ENCODE assay signal across 8 mouse cellular contexts in genomic region chr9:14215171-14215782, GRCm38 (mm10). TPM values are rescaled to one million over a fixed set of nuclear protein-coding genes. Genes with fewer than 3 reads are reported as not detected.
DNase-seq lines count a peak whose midpoint lies in the region; ATAC-seq and TF ChIP-seq lines count a peak whose summit lies in the region.

No protein-coding gene starts in this region.

- H3K4me1 ChIP-seq in kidney, adult 2 months (ENCODE audit: control insufficient read depth, insufficient read depth, low read length), result peaks cover 2% of the 10 kb centered on the region; the same call in 1 of the 2 replicates
- peaks cover 17% of the 10 kb centered on the region for H3K4me1 ChIP-seq in kidney, embryonic 15.5 days
- peaks cover 27% of the 10 kb centered on the region for H3K4me1 ChIP-seq in intestine, embryonic 16.5 days (ENCODE audit: control insufficient read depth, insufficient read depth, low read length)

- no peak for TF ChIP-seq CTCF in kidney, adult 2 months (conservative IDR thresholded peaks at IDR 0.05; ENCODE audit: insufficient read depth, insufficient read length, low read depth, low read length)

- no peaks in the 10 kb centered on the region for H3K36me3 ChIP-seq in kidney, adult 2 months (ENCODE audit: control insufficient read depth, insufficient read depth, low read length)
- no peaks in the 10 kb centered on the region for H3K36me3 ChIP-seq in kidney, embryonic 15.5 days
- no peaks in the 10 kb centered on the region for H3K36me3 ChIP-seq in intestine, embryonic 16.5 days (ENCODE audit: control insufficient read depth, insufficient read depth, low read length)

- H3K9me3 ChIP-seq in kidney, embryonic 15.5 days (replicated peaks), result no peaks in the 10 kb centered on the region
- H3K9me3 ChIP-seq in intestine, embryonic 16.5 days (ENCODE audit: control insufficient read depth, low read length), result no peaks in the 10 kb centered on the region

- H3K27me3 ChIP-seq in kidney, adult 2 months (replicated peaks; ENCODE audit: control insufficient read depth, insufficient read depth, low read length), result no peaks in the 10 kb centered on the region
- H3K27me3 ChIP-seq in kidney, embryonic 15.5 days, result no peaks in the 10 kb centered on the region
- H3K27me3 ChIP-seq in intestine, embryonic 16.5 days (replicated peaks; ENCODE audit: control insufficient read depth, insufficient read depth, low read length), result no peaks in the 10 kb centered on the region

- 39% methylated on average over 5 of the region's 5 CpGs for WGBS in kidney, adult 2 months
- WGBS in kidney, embryonic 15.5 days, result 66% methylated on average over 5 of the region's 5 CpGs
- 37% methylated on average over 5 of the region's 5 CpGs for WGBS in intestine, embryonic 16.5 days

- H3K27ac ChIP-seq in kidney, adult 2 months (ENCODE audit: insufficient read depth, low read depth, low read length), result no peak overlapping the region
- H3K27ac ChIP-seq in kidney, embryonic 15.5 days, result no peak overlapping the region
- H3K27ac ChIP-seq in intestine, embryonic 16.5 days (ENCODE audit: low read length), result peak overlapping the region; percentile 86

- no peak overlapping the region for H3K4me3 ChIP-seq in kidney, adult 2 months (ENCODE audit: insufficient read depth, low read depth, low read length)
- H3K4me3 ChIP-seq in kidney, embryonic 15.5 days (replicated peaks), result no peak overlapping the region
- no peak overlapping the region for H3K4me3 ChIP-seq in intestine, embryonic 16.5 days (ENCODE audit: low read length)

- H3K4me2 ChIP-seq in kidney, embryonic 15.5 days, result no peak overlapping the region
- no peak overlapping the region for H3K4me2 ChIP-seq in intestine, embryonic 16.5 days (ENCODE audit: low read depth, low read length)

- no peak overlapping the region for H3K9ac ChIP-seq in kidney, embryonic 15.5 days
- no peak overlapping the region for H3K9ac ChIP-seq in intestine, embryonic 16.5 days (ENCODE audit: low read depth, low read length)

- ATAC-seq in kidney, embryonic 15.5 days (replicated peaks; ENCODE audit: low FRiP score), result no peak
- ATAC-seq in intestine, embryonic 16.5 days, result peak; percentile 95

- DNase-seq in kidney, adult 2 months, result peak; percentile 80
- peak; percentile 80 for DNase-seq in Muller cell, postnatal 12 days (ENCODE audit: inconsistent ontology term)
- peak; percentile 74 for DNase-seq in lung, postnatal 25 days (ENCODE audit: low spot score)
- no peak for DNase-seq in thymus, postnatal 0 days (ENCODE audit: low spot score)
- DNase-seq in ovary, adult 18-20 months (ENCODE audit: low spot score), result no peak
- no peak for DNase-seq in testis, postnatal 10 days (ENCODE audit: low spot score)

- TF ChIP-seq POLR2A in kidney, adult 2 months (IDR thresholded peaks at IDR 0.05; ENCODE audit: low read depth, low read length), result no peak

RNA-seq across cellular contexts. Expression of gene Sesn3, which starts 59.6 kb away (rescaled TPM):
- polyA plus RNA-seq in kidney, adult 2 months (2012; rRNA removed), result 11.1 and 13.0 TPM in 2 replicates
- 20.9 and 21.7 TPM in 2 replicates for polyA plus RNA-seq in kidney, embryonic 15.5 days (2015; fragmentation: Nextera tagmentation; extraction: Ambion mirVana)
- polyA plus RNA-seq in intestine, embryonic 16.5 days (2015; fragmentation: Nextera tagmentation; extraction: Ambion mirVana), result 10.4 and 10.6 TPM in 2 replicates
- polyA plus RNA-seq in thymus, postnatal 0 days (2015; fragmentation: Nextera tagmentation; extraction: Ambion mirVana), result 18.8 and 19.3 TPM in 2 replicates

Comparison
In these comparisons a context has a peak if more than half of its experiments do, and no peak if none do; other contexts are left out.
1. DNase-seq: peak in kidney, adult 2 months (single experiment), Muller cell, postnatal 12 days (single experiment) and lung, postnatal 25 days (single experiment); none in thymus, postnatal 0 days (single experiment), ovary, adult 18-20 months (single experiment) and testis, postnatal 10 days (single experiment).